Mouse (Mus musculus) layer of hippocampus, adult 18-20 months (tissue): ENCODE measurements at regions not wholly inside any gene's neighbourhood (a gene's known extent, or its start where the extent isn't known, plus 50 kb on each side); places are given as distances from the start of the nearest gene placed in this dataset.

ENCODE experiments used
- DNase-seq, 2 experiments: peaks; one replicate each; pipeline ENCODE4 v3.0.0; 2022; ENCODE audit warnings: low spot score in 2 of 2

GRCm38 (mm10) chr5:75342599-75342998, 190.5 kb downstream of the Pdgfra start:
- DNase-seq = no peak

- no peak for DNase-seq
These were observed 195.0 kb downstream of the Pdgfra start for GRCm38 (mm10) chr5:75346836-75347773.

- DNase-seq = peak in 1 of 2 experiments; percentile 27
These were observed 195.7 kb downstream of the Pdgfra start for GRCm38 (mm10) chr5:75347774-75348116.

- no peak for DNase-seq
These were observed 203.2 kb downstream of the Pdgfra start for GRCm38 (mm10) chr5:75355266-75355665.

GRCm38 (mm10) chr5:75358869-75359268, 206.8 kb downstream of the Pdgfra start:
- DNase-seq = no peak

- DNase-seq = no peak
These were observed 210.9 kb upstream of the Kit start for GRCm38 (mm10) chr5:75363832-75364231.

- no peak for DNase-seq
These were observed 207.4 kb upstream of the Kit start for GRCm38 (mm10) chr5:75367282-75367681.

GRCm38 (mm10) chr5:75368691-75369090, 206.0 kb upstream of the Kit start:
- no peak for DNase-seq

GRCm38 (mm10) chr5:75372849-75373248, 201.9 kb upstream of the Kit start:
- peak in 1 of 2 experiments; percentile 7 for DNase-seq

- no peak for DNase-seq
These were observed 197.1 kb upstream of the Kit start for GRCm38 (mm10) chr5:75377311-75378300.

GRCm38 (mm10) chr5:75378655-75379054, 196.1 kb upstream of the Kit start:
- DNase-seq = no peak

GRCm38 (mm10) chr5:75380340-75380739, 194.4 kb upstream of the Kit start:
- DNase-seq = no peak

GRCm38 (mm10) chr5:75382138-75382537, 192.6 kb upstream of the Kit start:
- no peak for DNase-seq

- peak; percentile 24 to 49 for DNase-seq
These were observed 186.7 kb upstream of the Kit start for GRCm38 (mm10) chr5:75387886-75388454.

GRCm38 (mm10) chr5:75388699-75389260, 185.9 kb upstream of the Kit start:
- DNase-seq = no peak

- peak in 1 of 2 experiments; percentile 15 for DNase-seq
These were observed 185.2 kb upstream of the Kit start for GRCm38 (mm10) chr5:75389433-75389971.

- DNase-seq = no peak
These were observed 175.9 kb upstream of the Kit start for GRCm38 (mm10) chr5:75398820-75399219.

GRCm38 (mm10) chr5:75401734-75402133, 173.0 kb upstream of the Kit start:
- DNase-seq = no peak

- no peak for DNase-seq
These were observed 172.1 kb upstream of the Kit start for GRCm38 (mm10) chr5:75402631-75403030.

GRCm38 (mm10) chr5:75403531-75403930, 171.2 kb upstream of the Kit start:
- DNase-seq = no peak
